Mouse (Mus musculus) fibroblast of lung, adult 2 months (primary cell): ENCODE data around the gene Artn.
A peak's percentile ranks its signal among the peaks of the same experiment; 100 is the strongest.

Experiments
- DNase-seq: peaks from one replicate; pipeline ENCODE4 v3.0.0-alpha.2; 2011; ENCODE audit warnings: low read depth

The Artn gene

GRCm38 (mm10) chr4:117918762-117919161, 10.8 kb downstream of the Artn start:
- no peak for DNase-seq

DNA sequence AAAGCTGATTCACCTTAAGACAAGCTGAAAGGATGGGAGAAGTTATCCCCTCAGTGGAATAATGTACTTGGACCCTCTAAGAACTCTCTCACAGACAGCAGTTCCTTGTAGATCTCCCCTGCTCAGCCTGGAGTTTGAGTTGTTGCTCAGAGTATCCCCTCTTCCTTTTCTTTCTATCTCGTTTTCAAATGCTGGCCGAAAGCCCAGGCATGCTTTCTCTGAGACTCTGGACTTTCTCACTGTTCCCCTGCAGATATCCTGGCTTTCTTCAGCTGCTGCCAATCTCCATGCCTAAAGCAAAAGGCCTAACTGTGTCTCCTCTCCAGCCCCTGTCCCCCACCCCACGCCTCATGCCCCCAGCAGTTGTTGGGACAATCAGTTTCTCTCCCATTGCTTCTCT, 11.3 kb downstream of the Artn start:
- no peak for DNase-seq

GRCm38 (mm10) chr4:117917847-117918246, 11.7 kb downstream of the Artn start:
- no peak for DNase-seq

DNA sequence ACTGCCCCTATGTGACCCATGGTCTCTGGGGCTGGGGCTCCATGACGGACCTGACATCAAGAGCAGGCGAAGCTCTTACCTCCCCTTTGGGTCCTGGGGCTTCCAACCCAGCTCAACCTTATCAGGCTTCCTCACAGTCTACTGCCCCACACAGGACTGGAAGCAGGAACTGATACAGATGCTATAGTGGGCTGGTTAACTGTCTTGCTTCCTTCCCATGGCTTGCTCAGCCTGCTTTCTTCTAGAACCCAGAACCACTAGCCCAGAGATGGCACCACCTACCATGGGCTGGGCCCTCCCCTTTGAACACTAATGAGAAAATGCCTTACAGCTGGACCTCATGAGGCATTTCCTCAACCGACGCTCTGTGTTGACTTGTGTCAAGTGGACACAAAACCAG, 12.2 kb downstream of the Artn start:
- DNase-seq = no peak

DNA sequence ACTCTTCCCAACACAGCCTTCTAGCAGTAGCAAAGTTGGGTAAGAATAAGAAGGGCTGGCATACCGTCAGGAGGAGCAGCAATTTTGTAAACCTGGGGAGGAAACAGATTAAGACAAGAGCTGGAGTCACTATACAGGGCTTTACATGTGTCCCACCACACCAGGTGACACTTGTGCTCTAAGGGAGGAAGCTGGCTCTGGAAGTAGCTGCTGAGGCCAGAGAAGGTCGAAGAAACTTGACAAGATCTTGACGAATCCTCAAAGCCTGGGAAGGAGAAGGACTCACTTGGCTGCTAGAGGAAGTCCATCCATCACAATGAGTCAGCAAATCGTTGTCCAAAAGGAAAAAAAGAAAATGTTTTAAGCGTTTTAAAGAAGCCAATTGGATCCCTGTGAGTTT, 13.2 kb downstream of the Artn start:
- DNase-seq = no peak

DNA sequence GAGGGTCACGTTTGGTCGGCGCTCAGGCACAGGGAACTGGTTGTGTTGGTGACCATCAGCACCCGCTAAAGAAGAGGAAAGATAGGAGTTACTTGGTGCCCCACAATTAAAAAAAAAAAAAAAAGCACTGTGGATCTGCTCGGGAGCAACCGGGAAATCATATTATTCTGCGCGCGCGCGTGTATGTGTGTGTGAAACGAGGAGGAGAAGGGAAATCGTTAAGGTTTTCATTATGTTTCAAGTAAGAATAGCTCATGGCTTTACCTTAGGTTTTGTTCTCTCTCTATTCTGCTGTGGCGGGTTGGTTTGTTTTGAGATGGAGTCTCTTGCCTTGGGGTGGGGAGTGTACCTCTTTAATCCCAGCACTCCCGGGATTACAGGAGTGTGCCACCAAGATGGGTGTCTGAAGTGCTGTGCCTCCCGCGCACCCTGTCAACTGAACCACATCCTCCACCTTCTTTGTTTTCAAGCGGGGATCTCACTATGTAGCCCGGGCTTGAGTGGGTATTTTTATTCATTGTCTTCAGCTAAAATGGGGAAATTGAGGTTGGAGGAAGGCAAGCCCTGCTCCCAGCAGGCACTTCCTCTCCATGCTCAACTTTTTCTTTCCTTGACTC, 14.0 kb downstream of the Artn start:
- no peak for DNase-seq

DNA sequence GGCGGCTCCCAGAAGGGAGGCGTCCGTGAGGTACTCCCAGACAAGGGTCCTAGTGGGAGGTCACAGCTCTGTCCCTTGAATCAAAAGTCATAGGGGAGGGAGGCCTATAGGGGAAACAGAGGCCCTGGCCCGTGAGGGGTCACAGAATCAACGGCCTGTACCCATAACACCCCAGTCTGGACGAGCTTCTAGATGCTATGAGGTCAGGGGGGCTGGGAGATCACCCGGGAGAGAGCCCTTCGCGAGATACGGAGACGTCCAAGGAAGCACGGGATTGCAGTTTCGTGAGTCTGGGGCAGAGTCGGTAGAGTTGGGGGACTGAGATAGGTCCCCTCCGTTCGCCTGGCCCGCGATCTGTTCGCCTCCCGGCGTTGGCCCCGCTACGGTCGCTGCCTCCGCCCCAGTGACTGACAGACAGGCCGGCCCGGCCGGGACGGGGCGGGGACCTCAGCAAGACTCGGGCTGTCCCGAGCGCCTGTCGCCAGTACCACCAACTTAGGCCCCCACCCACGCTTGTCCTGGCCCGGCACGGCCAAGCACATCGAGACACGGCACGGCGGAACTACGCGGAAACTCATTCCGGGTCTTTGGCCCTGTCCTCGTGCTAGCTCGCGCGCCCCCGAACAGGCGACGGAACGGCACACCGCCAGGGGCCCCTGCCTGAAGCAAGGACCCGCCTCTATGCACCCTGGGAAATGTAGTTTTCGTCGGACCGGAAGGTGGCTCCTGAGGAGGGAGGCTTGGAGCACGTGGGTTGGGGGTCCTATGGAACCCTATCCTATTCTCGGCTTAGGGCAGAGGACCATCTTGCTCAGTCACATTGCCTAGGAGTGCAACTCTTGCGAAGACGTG, 14.7 kb downstream of the Artn start, which contains the start of gene Ipo13:
Gene Ipo13 (minus strand): TSS at position 409 of the 852 bp plus-strand sequence.
- peak; percentile 82 for DNase-seq

DNA sequence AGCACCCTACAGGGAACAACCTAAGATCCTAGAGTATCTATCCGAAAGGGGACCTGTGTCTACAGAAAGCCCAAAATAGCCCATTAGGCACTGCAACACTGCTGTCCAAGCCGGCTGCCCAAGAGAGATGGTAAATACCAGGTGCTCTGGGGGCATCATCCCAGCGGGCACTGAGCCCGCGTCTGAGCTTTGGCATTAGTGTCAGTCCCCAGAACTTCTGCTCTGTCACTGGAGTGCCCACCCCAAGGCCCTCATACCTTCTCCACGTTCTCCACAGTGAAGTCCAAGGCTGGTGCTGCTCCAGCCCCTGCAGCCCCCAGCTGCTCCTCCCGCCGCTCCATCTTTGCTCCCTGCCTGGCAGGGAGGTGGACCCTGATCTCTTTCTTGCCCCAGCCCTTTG, 15.5 kb downstream of the Artn start:
- no peak for DNase-seq

GRCm38 (mm10) chr4:117913421-117913820, 16.1 kb downstream of the Artn start:
- no peak for DNase-seq

DNA sequence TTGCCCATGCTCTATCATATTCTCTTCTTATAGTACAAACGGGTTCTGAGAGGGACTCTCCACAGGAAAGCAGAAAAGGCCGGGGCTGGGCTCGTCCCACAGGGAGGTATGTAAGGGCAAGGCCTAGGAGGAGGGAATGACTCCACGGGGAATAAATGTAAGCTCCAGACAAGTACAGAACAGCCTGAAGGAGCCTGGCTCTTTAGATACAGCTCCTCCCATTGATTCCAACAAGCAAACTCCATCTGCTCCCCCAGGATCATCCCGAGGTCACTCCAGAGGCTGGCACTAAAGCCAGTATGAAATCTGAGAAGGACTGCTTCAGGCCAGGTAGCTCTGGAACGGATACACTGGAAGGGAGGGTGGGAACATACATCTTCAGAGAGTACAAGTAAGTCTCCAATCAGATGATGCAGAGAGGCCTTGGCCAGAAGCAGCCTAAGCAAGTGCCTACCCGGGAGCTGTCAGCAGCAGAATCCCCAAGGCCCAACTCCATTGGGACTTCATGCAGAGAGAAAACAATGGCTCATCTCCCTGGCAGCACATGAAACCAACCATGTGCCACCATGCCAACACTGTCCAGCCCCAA, 16.8 kb downstream of the Artn start:
- no peak for DNase-seq

GRCm38 (mm10) chr4:117912131-117912561, 17.4 kb downstream of the Artn start:
- no peak for DNase-seq

- no peak for DNase-seq
These were observed 20.6 kb downstream of the Artn start for GRCm38 (mm10) chr4:117908834-117909453.

- no peak for DNase-seq
These were observed 23.4 kb downstream of the Artn start for GRCm38 (mm10) chr4:117906196-117906595.

- no peak for DNase-seq
These were observed 24.8 kb downstream of the Artn start for GRCm38 (mm10) chr4:117904761-117905160.

- no peak for DNase-seq
These were observed 25.5 kb downstream of the Artn start for GRCm38 (mm10) chr4:117904094-117904493.

- DNase-seq = no peak
These were observed 31.5 kb downstream of the Artn start for GRCm38 (mm10) chr4:117898111-117898510.

DNA sequence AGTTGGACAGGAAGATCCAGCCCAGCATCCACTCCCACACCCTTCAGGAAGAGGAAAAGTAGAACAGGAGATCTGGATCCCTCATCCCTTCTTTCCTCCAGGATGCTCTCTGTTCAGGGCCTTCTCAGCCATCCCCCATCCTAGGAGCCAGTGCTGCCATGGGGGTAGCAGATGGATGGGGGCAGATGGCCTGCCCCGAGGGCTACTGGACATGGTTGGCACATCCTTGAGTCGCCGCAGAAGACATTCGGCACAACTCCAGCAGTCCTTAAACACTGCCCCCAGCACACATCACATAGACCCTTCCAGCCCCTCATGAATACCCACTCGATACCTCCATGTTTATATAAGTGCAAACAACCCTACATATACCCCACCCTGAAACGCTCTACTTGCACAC, 33.5 kb downstream of the Artn start:
- DNase-seq = no peak

GRCm38 (mm10) chr4:117895339-117895738, 34.2 kb downstream of the Artn start:
- DNase-seq = no peak

DNA sequence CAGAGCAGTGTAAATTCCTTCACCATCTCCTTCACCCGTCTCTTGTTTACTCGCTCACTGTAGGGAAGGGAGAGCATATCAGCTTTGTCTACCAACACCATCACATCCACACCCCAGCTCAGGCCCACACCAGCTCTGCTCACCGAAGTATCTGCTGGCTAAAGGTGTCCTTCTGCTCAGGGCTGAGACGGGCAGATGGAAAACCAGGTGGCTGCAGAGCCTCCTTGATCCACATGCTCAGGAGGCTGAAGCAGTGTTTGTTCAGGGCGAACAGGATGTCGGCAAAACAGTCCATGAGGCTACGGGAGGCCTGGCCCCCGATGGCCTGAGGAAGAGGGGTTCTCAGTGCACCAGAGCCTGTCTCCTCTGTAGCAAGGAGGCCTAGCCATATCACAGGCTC, 35.0 kb downstream of the Artn start:
- no peak for DNase-seq

DNA sequence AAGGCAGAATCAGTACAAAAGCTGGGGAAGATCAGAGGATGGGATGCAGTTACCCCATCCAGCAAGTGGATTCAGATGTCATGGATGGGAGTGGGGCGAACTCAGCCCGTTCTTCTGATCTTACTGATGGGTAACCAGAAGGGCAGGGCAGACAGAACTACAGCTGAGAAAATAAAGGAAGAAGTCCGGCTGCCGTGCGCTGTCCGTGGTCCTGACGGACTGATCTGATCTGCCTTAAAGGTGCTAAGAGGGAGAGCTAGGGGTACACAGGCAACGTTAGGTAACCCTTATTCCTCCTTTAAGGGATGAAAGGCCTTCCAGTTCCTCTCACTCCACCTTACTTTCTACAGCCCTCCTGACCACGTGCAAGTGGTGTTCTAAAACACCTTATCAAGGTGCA, 36.2 kb downstream of the Artn start:
- DNase-seq = no peak

DNA sequence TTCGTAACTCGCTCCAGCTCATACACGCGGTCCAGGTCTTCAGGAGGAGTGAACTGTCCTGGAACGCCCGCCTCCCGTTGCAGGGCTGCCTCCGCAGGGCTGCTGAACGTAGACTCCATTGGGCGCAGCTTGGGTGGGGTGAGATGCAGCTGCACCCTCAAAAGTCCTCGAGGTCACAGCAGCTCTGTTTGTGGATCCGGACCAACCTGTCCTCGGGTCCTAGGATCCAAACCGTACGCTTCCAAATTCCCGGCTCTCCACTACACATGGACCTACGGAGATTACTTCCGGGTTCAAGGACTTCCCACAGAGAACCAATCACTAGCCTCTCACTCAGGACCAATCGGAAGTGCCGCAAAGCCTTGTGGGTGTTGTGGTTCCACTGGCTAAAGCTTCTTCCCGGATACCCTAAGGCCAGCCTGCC, 37.8 kb downstream of the Artn start, which contains the start of gene Dph2:
Gene Dph2 (minus strand): TSS at position 295 of the 424 bp plus-strand sequence.
- DNase-seq = peak; percentile 70

DNA sequence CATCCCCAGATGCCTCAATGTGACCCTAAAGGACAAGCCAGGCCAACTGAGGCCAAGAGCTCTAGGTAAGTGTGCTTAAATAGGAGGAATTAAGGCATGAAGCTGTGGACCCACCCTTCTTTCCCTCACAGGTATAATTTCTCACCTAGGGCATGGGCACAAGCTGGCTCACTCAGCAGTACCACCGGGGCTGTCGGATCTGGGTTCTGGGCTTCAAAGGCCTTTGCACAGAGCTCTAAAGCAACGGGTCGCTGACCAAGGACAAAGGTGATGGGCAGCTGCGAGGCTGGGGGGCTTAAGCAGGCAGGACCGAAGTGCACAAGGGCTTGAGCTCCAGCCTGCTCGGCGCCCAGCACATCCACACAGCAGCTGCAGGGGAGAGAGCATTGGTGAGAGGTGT, 38.8 kb downstream of the Artn start:
- no peak for DNase-seq

DNA sequence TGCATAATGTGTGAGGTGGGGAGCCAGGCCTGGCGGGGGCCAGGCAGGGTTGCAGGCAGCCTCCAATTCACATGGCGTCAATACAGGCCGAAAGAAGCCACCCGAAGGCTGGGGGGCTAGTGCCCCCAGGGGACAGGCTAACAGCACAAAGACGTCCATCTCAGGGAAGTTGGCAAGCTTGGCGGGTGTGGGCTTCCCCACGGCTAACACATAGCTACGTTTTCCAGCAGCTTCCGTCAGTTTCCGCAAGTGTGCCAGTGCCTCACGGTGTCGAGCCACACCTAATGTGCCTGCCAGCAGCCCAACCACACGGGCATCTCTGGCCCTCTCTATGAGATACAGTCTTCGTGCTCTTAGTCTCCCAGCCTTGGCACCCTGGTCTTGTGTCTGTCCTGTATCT, 39.5 kb downstream of the Artn start:
- no peak for DNase-seq
